Mouse (Mus musculus): ENCODE measurements around the gene Cdx2.

Gene Cdx2

DNA sequence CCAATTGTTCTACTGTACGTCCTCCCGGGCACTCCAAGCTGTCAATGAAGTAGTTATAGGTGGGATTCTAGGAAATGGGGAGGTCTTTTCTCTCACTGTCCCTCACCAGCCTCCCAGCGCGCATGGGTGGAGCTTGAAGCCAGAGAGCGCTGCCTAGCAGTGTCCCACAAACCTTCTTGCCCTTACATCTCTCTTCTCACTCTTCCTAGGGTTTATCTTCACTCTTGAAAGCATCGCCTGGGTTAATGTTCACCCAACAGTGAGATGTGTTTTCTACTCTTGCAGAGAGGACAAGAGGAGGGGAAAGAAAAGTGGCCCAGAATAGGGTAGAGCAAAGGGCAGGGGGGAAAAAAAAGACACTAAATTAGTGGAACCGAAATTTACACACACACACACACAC lies 10.3 kb upstream of the Cdx2 start:
- DNase-seq (ENCODE audit: low spot score in 2 of 2): no peak

DNA sequence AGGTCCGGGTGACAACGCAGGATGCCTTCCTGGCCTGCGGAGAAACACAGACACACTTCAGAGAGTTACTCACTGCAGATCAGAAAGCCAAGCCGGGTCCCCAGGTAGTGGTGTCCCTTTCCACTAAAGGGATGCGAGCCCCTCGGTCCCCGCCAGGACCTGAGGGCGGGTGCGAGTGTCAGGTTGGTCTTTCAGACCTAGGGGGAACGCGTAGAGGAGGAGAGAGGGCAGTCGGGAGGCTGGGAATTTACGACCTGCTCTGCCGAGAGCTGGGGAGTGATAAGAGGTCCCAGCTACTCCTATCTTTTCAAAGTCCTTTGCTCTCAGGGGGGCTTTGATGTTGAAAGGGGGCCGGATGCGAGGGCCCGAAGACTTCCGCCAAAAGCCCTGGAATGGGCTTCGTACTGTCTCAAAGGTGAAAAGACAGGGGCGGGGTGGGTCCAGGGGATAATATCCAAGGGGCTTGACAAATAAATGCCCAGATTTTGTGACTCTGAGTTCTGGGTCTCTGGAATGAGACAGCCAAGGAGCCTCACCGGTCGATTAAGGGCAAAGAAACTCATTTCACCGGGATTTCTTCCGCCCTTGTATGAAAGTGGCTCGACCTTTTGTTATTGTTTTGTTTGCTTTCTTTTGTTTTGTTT lies 8.5 kb upstream of the Cdx2 start:
- no peak for DNase-seq (ENCODE audit: low spot score in 2 of 2)

DNA sequence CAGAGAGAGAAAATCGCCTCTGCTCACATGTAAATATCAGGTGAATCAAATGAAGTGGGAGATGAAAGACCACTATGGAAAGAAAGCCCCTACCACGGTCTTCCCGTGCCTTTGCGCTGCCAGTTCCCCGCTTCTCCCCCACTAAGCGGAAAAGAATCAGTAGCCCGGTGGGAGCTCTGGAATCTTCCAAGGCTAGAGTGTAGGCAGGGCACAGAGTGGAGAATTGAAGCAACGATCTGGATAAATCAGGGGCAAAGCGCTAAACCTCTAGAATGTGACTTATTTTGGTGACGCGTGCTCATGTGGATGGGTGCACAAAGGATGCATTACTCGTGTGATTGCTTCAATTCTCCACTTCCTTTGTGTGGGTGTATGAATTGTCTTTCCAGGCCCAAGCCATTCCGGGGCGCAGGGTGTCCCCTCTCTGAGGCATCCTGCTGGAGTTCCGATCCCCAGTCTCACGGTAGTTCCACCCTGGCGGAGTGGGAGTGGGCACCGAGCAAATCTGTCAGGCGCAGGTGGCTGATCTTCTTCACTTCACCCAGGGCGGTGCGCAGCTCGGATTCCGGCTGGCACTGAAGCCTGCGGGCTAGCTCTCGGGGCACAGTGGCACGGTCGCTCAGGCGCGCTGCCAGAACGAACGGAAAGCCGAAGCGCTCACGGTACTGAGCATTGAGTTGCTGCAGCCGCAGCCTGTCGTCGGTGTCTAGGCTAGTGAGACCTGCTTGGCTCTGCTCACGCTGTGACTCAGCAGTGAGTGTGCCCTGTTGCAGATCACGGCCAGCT lies 7.8 kb upstream of the Cdx2 start:
- DNase-seq (ENCODE audit: low spot score in 2 of 2): no peak

DNA sequence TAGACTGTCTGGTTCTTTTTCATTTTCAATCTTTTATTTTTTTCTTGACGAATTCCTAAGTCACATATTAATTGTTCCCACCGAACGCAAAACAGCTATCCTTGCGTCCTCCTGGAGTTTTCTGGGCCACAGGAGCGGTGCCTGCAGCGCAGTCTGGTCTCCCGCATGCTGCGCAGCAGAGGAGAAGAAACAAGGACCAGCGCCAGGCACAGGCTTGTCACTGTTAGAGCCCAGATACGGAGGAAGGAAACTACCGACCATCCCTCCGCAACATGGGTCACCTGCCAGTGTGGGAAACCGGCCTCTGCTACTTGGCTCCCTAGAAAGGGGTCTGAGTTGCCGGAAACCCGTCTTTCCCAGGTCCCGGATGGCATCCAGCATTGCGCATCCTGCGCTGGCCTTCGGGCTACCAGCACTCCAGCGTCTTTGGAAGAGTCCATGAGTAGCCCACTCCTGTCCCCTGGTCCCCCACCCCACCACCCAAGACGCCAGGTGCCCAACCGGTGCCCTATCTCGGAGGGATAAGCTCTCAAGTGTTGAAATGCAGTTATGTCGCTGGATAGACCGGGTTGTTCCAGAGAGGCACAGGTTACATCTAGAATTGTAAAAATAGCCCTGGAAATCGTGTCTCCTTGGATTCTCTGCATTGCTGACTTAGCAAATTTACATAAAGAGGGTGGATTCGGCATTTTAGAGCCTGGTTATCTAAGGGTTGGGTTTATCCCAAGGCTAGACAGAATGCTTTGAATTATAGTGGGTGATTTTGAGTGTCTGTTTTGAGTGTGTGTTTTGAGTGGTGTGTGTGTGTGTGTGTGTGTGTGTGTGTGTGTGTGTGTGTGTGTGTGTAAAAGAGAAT lies 6.0 kb upstream of the Cdx2 start:
- no peak for DNase-seq (ENCODE audit: low spot score in 2 of 2)

DNA sequence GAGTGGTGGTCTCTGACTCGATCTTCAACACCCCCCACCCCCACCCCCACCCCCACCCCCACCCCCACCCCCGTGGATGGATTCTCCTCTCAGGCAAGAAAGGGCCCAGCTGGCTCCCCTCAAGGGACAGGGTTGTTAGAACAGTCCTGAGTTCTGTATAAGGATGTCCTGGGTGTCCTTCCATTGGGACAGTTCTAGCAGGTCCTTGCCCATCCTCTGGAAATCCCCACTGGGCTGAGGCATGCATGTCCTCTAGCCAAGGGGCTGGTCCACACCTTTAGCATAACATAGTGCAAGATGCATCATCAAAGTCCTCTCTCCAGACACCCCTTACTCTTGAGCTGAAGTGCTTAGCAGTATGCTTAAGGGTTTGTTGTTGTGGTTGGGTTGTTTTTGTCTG lies 2.7 kb upstream of the Cdx2 start:
- no peak for DNase-seq (ENCODE audit: low spot score in 2 of 2)

DNA sequence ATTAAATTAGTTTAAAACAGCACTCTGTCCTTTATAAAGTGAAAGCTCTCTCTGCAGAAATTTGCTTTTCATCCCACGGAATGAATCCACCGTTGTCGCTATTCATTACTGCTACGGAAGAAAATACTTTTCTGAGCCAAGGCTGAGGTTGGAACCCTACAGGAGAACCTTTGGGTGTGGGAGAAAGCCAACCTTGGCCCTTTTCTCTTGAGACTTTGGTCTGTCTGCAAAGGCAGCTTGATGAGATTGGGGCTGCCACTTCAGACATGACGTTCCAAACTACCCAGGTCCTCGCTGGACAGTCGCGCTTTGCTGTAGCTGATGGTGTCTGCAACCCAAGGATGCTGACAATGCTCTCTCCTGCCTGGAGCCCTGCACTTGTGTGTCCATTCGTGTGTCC lies 1.4 kb upstream of the Cdx2 start:
- DNase-seq (ENCODE audit: low spot score in 2 of 2): no peak

DNA sequence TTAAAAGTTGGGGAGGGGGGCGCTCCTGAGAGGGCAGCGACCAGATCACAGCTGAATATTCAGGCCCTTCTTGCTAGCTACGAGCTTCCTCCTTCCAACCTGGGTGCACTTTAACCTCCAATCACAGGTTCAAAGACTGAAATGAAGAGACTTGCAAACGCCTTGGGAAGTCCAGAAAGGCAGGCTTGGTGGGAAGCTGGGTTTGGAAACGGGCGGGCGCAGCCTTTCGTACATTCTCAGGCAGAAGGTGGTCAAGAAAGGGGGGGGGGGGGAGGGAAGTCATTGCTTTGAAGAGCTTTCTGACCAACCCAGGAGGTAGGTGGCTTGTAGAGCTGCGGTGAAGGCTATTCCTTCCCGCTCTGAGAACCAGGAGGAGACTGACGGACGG lies 322 bp upstream of the Cdx2 start:
- no peak for DNase-seq (ENCODE audit: low spot score in 2 of 2)

DNA sequence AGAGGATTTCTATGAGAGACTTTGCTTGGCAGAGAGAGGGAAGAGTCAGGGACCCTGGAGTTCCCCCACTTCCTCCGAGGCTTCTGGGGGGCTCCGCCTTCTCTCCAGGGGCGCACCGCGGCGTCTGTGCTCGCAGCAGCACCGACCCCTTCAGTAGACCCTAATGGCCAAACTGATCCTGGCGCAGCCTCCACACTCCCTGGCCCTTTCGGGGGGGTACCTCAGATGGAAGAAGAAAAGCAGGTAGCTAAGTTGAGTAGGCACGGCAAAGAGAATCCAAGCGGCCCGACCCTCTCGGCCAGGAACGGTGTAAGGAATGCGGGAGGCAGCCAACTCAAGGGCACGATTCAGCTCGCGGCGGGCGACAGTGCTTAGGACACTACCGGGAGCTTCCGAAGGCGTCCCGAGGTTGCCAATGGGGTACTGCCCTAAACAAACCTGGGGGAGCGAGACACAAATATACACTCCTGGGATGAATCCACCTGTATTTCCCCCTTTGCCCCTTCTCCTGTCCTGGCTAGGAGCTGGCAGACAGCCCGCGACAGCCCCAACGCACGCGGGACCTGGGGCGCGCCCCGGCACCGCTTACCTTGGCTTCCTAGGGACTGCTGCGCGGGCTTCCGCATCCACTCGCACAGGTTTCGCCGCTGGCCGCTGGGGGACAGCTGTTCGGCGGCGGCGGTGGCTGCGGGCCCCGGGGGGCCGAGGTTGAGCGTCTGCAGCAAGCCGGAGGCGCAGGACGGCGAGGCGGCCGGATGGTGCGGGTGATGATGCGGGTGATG lies 1.0 kb downstream of the Cdx2 start:
- no peak for DNase-seq (ENCODE audit: low spot score in 2 of 2)

DNA sequence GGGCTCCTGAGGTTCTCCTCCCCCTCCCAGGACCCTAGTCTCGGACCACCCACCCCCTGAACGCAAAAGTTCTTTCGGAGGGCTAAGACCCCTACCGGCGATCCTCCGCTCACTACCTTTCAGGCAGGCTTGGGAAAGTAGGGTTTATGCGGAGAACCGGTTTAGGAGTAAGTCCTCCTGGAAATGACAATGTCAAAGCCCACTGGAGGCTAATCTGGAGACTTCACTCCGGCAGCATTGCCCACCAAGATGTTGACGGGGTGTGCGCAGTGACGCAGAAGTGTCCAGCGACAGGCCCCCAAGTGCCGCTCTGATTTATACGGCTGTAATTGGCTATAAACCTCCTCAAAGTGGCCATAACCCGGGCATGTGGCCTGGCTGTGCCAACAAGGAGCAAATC lies 1.9 kb downstream of the Cdx2 start:
- DNase-seq (ENCODE audit: low spot score in 2 of 2): no peak

DNA sequence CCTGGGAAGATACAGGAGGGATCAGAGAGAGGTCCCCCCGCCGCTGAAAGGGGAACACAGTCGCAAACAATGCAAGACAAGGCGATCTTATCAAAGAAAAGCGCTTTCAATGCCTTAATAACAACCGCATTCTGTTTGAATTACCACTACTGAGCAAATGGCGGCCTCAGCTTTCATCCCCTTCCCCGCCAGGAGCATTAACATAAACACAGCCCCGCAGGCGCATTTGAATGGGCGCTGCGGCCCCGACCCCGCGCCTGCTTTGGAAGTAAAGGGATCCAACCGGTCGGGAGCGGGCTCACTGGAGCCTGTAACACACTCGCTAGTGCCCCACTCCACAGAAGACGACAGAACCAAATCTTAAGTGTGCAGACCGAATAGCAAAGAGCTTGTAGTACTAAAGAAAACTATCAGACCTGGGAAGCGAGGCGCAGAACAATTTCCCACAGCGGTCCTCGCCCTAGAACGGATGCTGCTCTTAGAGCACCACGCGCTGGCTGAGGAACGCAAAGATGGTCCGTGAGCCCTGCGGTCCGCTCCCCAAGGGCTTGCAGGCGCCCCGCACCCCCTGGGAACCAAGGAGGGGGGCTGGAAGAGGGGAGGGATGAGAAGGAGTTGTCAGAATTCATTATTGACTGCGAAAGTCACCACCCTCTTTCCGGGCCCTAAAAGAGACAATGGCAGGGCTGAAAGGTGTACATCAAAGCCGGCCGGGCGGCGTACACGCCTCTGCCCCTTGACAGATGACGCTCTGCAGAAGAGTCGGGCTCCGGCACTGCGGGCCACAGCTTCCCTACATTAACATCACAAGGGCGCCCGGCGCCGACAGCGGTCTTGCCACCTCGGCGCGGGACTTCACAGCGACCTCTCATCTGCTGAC lies 2.6 kb downstream of the Cdx2 start:
- no peak for DNase-seq (ENCODE audit: low spot score in 2 of 2)

DNA sequence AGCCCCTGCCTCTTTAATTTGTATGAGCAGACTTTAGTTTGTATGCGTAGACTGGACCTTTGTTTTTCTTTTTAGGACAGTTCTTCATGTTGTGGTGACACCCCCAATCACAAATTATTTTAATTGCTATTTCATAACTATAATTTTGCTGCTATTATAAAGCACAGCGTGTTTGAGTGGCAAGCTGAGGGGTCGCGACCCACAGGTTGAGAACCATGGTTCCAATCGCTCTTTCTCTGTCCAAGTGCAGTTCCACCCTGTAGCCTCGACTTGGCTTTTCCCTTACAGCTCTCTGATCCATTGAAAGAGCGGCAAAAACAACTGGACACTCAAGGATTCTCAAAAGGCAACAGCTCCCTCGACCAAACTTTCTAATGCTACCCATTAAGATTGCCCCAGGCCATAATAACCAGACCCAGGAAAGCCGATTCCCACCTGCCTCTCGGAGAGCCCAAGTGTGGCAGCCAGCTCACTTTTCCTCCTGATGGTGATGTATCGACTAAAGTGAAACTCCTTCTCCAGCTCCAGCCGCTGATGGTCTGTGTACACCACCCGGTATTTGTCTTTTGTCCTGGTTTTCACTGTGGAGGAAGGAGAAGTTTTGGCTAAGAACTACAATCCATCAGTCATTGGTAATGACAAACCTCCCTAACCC lies 4.2 kb downstream of the Cdx2 start:
- no peak for DNase-seq (ENCODE audit: low spot score in 2 of 2)

DNA sequence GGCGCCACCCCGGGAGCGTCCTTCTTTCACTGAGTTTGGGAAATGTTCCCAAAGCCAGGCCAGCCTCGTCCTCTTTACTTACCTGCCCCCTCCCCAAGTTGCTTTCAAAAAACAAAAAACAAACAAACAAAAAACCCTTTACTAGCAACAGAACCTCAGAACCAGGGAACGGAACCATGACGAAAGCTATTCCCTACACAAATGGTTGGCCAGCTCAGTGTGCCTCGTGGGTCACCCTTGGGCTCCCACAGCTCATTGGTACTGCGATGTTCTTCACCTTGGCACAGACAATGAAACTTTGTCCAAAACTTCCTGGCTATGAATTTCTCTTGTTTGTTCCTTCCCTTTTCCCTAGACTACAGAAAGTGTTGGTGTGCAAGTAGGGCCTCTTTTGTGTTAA lies 4.9 kb downstream of the Cdx2 start:
- no peak for DNase-seq (ENCODE audit: low spot score in 2 of 2)

DNA sequence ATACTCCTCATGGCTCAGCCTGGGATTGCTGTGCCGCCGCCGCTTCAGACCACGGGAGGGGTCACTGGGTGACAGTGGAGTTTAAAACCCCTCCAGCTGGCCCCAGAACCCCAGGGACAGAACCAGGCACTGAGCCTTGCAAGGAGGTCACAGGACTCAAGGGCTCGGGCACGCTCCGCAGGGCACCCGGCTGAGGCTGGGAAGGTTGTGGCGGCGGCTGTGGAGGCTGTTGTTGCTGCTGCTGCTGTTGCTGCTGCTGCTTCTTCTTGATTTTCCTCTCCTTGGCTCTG lies 5.3 kb downstream of the Cdx2 start:
- DNase-seq (ENCODE audit: low spot score in 2 of 2): no peak

DNA sequence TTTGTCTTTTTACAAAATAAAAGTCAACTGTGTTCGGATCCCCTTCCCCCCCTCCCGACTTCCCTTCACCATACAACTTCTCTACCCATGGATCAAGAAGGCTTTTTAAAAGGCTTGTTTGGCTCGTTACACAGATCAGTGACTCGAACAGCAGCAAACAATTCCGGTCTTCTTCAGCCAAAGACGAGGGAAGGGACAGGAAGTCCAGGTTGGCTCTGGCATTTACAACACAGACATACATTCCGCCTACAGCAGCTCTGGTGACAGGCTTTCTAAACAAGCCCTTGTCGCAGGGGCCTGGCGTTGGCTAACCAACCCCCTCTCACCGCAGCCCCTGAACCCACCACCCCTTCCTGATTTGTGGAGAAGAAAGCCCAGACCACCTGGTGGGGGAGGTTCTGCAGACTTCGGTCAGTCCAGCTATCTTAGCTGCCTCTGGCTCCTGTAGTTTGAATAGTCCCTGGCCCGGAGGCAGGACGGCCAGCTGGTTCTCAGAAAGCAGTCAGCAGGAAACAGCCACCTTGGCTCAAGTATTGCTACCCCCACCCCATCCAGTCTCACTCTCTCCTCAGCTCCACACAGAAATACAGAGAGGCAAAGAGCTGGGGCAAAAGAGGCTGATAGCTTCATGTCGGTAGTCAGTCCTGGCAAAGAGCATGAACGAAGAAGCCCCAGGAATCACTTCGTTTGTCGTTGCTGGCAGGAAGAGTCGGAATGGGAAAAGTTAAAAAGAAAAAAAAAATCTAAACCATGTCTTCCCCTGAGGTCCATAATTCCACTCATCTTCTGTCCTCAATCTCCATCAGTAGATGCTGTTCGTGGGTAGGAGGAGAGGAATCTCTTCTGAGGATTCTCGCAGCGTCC lies 5.9 kb downstream of the Cdx2 start:
- DNase-seq (ENCODE audit: low spot score in 2 of 2): no peak

DNA sequence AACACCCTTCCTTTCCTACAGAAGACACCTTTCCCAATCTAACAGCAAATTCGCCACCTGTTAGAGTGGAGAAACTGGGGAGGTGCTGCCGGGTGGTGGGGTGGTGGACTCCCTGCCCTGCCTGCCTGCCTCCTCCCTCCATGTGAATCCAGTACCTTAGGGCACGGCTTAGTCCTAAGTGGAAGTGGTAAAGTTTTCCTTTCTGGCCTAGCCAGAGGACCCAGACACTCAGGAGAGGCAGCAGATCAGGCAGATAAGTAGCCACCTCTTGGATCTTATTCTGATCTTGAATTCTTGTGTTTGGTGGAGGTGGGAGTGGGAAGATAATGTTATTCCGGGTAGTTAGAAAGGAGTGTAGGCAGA lies 7.1 kb downstream of the Cdx2 start:
- no peak for DNase-seq (ENCODE audit: low spot score in 2 of 2)

DNA sequence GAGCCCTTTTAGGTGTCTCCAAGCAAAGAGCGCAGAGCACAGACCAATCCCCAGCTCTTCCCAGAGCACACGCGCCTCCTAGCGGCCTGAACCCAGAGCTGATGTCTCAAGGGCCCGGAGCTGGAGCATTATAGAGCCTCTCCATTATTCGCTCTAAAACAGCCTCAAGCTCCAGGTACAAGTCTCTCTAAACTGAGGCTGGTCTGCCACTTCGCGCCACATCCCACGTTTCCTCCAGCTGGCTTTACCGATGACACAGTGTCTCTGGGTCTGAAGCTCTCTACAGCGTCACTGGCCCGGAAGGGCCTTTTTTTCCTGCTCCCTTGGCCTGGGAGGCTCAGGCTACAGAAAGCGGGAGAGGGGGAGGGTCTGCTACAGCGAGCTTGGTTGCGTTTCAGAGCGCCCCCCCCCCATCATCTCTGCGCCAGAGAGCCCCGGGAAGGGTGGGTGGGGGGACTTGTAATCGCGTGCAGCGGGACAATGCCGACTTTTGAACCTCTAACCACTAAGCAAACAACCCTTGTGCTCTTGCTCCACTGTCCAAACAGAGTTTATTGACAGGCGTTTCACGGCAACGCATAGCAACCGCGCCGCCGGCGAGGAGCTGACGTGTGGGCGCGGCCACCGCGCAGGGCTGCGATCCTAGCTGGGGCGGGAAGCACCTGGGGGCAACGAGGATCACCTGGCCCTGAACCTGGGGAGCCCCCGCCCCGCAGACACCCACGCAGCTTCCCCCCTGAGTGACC lies 7.6 kb downstream of the Cdx2 start:
- DNase-seq (ENCODE audit: low spot score in 2 of 2): no peak

DNA sequence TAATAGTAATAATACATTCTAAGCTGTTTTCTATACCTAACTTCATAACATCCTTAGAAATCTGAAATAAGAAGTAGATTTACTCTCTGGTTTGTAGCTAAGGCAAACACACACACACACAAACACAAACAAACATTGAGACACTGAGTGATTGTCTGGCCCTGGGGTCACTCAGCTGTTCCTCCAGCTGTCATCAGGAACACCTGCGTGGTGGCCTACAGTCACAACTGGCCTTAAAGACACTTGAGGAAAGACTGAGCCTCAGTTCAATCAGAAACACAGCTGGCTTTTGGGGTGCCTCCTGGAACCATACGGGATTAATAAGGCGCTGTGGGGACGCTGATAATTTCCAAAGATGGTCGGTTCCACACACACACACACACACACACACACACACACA lies 9.8 kb downstream of the Cdx2 start:
- DNase-seq (ENCODE audit: low spot score in 2 of 2): no peak

DNA sequence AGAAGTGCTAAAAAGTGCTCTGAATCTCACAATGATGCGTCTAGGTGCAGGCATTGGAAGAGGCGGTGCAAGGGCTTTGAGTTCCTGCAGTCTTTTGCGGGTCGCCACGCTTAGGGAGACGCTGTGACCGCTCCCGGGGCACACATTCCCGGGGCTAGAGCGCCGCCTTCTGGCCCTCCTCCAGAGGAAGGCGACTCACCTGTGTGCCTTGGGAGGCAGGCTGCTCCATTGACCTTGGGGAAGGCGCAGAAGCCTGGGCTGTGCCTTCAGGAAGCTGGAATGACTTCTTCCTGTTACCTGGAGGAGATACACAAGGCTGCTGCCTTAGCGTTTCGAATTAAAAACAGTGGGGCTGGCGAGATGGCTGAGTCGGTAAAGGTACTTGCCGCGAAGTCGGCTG lies 12.9 kb downstream of the Cdx2 start:
- DNase-seq (ENCODE audit: low spot score in 2 of 2): no peak

Measured in spleen, postnatal 4 days (tissue).